Mouse (Mus musculus): ENCODE results near the gene Atg101.

The Atg101 gene

GRCm38 (mm10) chr15:101255842-101256462 lies 28.1 kb upstream of the Atg101 start:
- no peak for DNase-seq

- DNase-seq, result no peak
These were observed 27.4 kb upstream of the Atg101 start for GRCm38 (mm10) chr15:101256463-101257206.

DNA sequence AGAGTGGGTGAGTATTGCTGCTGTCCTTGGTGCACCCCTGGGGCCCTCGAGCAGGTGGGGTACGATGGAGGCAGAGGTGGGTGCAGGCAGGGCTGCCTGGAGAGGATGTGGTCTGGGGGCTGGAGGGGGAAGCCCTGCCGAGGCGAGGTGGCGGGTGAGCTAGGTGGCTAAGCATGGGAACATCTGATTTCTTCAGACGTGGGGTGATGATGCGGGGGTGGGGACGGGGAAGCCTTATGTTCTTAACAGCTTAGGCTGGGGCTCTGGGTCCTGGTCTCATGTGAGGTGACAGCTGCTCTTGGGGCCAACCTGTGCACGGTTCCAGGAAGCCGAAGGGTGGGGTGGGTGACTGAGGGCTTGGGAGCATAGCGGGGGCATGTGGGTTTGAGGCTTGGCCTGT lies 25.7 kb upstream of the Atg101 start:
- DNase-seq, result no peak

GRCm38 (mm10) chr15:101259922-101260321 lies 24.1 kb upstream of the Atg101 start:
- DNase-seq, result no peak

DNA sequence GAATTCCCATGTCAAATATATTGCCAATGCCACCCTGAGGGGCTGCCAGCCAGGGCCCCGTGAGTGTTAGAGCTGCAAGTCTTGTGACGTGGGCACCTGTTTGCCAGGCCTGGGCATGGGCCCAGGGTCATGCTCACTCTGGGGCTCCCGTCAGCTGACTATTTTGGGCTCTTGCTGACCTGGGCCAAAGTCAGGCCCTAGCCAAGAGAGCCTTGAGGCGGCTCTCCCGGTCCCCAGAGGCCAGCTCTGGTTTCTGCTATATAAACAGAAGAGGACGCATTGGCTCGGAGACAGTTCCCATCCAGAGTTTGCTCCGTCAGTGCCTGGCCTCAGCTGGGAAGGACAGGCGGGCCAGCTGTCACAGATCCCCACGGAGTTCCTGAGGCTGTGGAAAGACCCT lies 23.7 kb upstream of the Atg101 start:
- DNase-seq, result no peak

DNA sequence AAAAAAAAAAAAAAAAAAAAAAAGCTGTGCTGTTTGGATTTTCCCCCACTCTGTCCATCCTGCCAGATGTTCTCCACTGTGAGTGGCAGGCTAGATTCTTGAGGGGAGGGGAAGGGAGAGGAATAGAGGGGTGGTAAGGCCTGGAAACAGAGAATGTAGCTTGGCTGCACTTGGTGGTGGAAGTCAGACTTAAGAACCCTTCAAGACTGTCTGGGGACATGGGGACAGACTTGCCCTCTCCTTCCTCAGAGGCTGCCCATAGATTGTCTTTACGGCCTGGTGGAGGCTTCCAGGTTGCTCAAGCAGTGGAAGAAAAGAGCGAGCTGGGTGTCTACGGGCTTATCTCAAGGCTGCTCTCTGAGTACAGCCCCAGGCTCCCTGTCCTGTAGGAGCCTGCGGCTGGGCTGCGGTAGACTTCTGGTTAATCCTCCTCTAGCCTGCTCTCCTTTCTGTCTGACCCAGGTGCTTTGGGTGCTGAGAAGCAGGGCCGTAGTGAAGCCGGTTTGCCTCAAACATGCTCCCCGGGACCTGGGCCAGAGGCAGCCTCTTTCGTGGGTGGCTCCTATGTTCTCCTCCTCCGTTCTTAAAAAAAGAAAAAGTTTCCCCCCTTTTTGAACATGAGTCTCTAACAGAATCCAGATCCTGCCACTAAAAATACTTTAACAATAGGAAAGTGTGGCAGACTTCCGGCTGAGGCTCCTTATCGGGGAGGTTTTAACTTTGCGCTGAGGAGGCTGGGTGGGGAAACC lies 23.0 kb upstream of the Atg101 start:
- DNase-seq, result no peak

GRCm38 (mm10) chr15:101262502-101262901 lies 21.6 kb upstream of the Atg101 start:
- no peak for DNase-seq

DNA sequence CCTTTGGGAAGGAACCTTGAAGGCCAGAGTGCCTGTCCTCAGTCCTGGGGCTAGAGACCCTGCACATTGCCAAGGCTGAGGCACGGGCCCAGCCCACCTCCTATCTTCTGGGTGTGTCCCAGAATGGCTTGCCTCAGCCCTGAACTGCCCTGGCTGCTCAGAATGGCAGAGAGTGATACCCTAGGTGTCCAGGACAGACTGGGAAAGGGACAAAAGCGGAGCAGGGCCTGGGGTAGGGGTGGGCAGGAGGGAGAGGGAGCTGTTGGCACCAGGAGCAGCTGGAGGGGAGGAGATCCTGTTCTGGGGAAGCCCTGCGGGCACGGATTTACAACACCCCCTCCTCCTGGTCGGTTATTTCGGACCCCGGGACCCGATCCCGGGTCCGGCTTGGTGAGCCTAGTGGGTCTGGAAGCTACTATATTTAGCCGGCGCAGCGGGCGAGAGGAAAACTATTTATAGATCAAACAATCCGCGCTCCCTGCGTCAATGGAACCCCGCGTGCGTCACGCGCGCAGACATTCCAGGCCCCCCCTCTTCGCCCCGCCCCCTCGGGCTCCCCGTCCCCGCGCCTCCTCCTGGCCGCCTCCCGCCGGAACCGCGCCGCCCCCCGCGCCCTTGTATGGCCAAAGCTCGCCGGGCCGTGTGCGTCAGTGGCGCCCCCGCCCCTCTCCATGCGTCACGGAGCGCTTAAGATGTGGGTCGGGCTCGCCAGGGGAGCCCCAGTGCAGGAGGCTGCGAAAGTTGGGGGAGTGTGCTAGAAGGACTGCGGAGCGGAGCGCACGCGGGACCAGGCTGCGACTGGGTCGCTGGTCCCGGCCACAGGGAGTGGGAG lies 17.7 kb upstream of the Atg101 start:
- DNase-seq, result peak; percentile 93

- DNase-seq, result no peak
These were observed 16.7 kb upstream of the Atg101 start for GRCm38 (mm10) chr15:101267053-101268032.

DNA sequence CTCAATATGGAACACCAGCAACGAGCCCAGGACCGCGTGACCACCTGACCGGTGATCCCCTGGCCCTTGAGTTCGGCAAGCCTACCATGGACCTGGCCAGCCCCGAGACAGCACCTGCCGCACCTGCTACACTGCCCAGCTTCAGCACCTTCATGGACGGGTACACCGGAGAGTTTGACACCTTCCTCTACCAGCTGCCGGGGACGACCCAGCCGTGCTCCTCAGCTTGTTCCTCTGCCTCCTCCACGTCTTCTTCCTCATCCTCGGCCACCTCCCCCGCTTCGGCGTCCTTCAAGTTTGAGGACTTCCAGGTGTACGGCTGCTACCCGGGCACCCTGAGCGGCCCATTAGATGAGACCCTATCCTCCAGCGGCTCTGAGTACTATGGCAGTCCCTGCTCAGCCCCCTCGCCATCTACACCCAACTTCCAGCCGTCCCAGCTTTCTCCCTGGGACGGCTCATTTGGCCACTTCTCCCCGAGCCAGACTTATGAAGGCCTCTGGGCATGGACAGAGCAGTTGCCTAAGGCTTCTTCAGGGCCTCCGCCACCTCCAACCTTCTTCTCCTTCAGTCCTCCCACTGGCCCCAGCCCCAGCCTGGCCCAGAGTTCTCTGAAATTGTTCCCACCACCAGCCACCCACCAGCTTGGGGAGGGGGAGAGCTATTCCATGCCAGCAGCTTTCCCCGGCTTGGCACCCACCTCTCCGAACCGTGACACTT lies 13.8 kb upstream of the Atg101 start:
- no peak for DNase-seq

GRCm38 (mm10) chr15:101271107-101271506 lies 13.0 kb upstream of the Atg101 start:
- DNase-seq, result no peak

- DNase-seq, result peak; percentile 78
These were observed 12.6 kb upstream of the Atg101 start for GRCm38 (mm10) chr15:101271513-101271912.

DNA sequence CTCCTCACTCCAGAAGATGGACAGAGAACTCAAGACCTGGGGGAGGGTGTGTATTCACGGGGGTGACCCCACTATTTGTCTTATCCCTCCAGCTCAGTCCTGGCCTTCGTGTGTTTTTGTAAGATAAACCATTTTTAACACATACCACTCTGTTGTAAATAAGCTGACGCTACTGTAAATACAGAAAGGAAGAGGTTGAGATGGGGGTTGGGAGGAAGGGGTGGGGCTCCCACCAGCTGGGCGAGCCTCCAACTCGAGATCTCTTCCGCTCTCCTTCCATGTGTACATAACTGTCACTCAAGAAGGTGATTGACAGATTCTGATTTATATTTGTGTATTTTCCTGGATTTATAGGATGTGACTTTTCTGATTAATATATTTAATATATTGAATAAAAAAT lies 9.7 kb upstream of the Atg101 start:
- no peak for DNase-seq

- peak; percentile 83 for DNase-seq
These were observed 6.6 kb upstream of the Atg101 start for GRCm38 (mm10) chr15:101277351-101277899.

GRCm38 (mm10) chr15:101278589-101278988 lies 5.5 kb upstream of the Atg101 start:
- no peak for DNase-seq

GRCm38 (mm10) chr15:101279430-101279999 lies 4.6 kb upstream of the Atg101 start:
- no peak for DNase-seq

DNA sequence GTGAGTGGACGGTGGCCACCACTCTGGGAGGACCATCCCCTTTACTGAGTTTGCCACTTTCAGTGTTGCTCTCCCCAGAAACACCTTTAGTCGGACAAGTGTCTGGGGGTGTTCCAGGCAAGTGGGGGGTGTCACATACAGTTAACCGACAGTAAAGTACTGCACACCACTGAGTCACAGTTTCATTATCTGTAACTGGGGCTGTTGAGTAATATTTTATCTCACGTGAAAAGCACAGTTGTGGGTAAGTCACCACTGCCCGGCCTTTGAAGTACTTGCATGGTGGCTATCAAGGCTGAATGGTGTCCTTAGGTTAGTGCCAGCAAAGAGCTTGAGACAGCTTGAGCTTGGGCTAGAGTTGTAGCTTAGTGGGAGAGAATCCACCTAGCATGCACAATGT lies 1.6 kb upstream of the Atg101 start:
- DNase-seq, result no peak

DNA sequence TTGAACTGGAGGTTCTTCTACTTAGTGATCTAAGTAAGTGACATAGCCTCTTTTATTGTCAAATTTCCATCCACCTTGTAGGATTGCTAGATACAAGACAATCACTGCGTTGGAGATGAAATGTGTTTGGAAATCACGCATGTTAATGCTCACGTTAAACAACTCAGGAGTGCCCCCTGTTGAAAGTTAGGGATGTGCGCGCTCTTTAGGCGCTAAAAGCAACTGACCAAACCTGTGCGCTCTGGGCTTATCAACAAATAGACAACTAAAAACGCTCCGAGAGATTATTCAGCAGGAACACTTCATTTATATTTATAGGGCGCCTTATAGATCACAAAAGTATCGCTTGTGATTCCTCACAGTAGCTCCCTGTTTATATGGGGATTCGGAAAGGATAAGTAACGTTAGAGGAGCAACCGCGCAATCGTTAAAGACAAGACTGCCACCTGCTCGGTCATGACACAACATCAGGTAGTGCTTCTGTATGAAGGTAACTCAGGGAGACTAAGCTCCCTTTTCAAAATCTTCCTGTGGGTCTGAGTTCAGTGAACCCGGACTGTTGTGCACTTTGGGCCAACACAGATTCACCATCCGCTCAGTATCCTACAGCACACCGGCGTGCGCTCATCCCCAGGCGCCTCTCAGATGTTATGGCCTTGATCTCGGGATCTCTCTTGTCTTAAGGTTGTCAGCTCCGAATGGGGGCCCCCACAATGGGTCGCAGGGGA lies 725 bp upstream of the Atg101 start:
- no peak for DNase-seq

GRCm38 (mm10) chr15:101286129-101286770 lies 2.2 kb downstream of the Atg101 start:
- no peak for DNase-seq

Measured in layer of hippocampus, adult 9-11 months (tissue).